Mouse (Mus musculus): ENCODE data around the gene Gm11361. TPM values are rescaled to one million over a fixed set of nuclear protein-coding genes. Genes with fewer than 3 reads are reported as not detected.
A peak's percentile ranks its signal among the peaks of the same experiment; 100 is the strongest.

Gene Gm11361
- 2.6 and 5.4 TPM in 2 replicates for polyA plus RNA-seq (2016; fragmentation: Nextera tagmentation; extraction: Ambion mirVana)

- H3K27ac ChIP-seq = no peak within 1 kb of the TSS
- H3K4me3 ChIP-seq = no peak within 1 kb of the TSS
- H3K4me1 ChIP-seq = no peaks in the 10 kb centered on the region
- H3K27me3 ChIP-seq (ENCODE audit: low read depth, poor library complexity, severe bottlenecking) = no peaks in the 10 kb centered on the region
- 99% methylated on average over 3 of the region's 3 CpGs for WGBS
- H3K36me3 ChIP-seq = no peaks in the 10 kb centered on the region
- H3K9me3 ChIP-seq (replicated peaks) = no peaks in the 10 kb centered on the region
- no peak for DNase-seq (ENCODE audit: low spot score)
These were observed at the start of gene Gm11361 for GRCm38 (mm10) chr13:28257228-28257627. Gene Gm11361, plus strand, starts transcription at chr13:28257528.

GRCm38 (mm10) chr13:28264399-28264798 lies 7.1 kb downstream of the Gm11361 start:
- Histone ChIP-seq H3K27ac (no peak overlapping the region), H3K4me1 (no peaks in the 10 kb centered on the region), H3K4me3 (no peak overlapping the region), H3K9me3 (replicated peaks) (no peaks in the 10 kb centered on the region), H3K36me3 (no peaks in the 10 kb centered on the region), H3K27me3 (ENCODE audit: low read depth, poor library complexity, severe bottlenecking) (no peaks in the 10 kb centered on the region)
- 34% methylated on average over 1 of the region's 1 CpGs for WGBS
- no peak for DNase-seq (ENCODE audit: low spot score)

- 93% methylated on average over 3 of the region's 3 CpGs for WGBS
These were observed 30.0 kb downstream of the Gm11361 start for GRCm38 (mm10) chr13:28287368-28287767.

GRCm38 (mm10) chr13:28294272-28294671 lies 36.9 kb downstream of the Gm11361 start:
- no peak for DNase-seq (ENCODE audit: low spot score)
- Histone ChIP-seq H3K36me3 (no peaks in the 10 kb centered on the region), H3K4me1 (peaks cover 19% of the 10 kb centered on the region), H3K27me3 (ENCODE audit: low read depth, poor library complexity, severe bottlenecking) (no peaks in the 10 kb centered on the region), H3K9me3 (replicated peaks) (no peaks in the 10 kb centered on the region), H3K27ac (peak overlapping the region; percentile 50; the same call in 1 of the 2 replicates), H3K4me3 (no peak overlapping the region)
- WGBS = 84% methylated on average over 4 of the region's 4 CpGs

More at GRCm38 (mm10) chr13:28287368-28287767, 30.0 kb downstream of the Gm11361 start:
- Histone ChIP-seq H3K27me3 (ENCODE audit: low read depth, poor library complexity, severe bottlenecking) (no peaks in the 10 kb centered on the region), H3K4me1 (no peaks in the 10 kb centered on the region), H3K36me3 (no peaks in the 10 kb centered on the region), H3K9me3 (replicated peaks) (no peaks in the 10 kb centered on the region), H3K4me3 (no peak overlapping the region), H3K27ac (no peak overlapping the region)
- no peak for DNase-seq (ENCODE audit: low spot score)

- H3K27ac ChIP-seq = peak overlapping the region; percentile 50; the same call in 1 of the 2 replicates
- DNase-seq (ENCODE audit: low spot score) = no peak
- 13% methylated on average over 3 of the region's 3 CpGs for WGBS
- no peaks in the 10 kb centered on the region for H3K9me3 ChIP-seq (replicated peaks)
- H3K4me1 ChIP-seq = peaks cover 19% of the 10 kb centered on the region
- no peaks in the 10 kb centered on the region for H3K36me3 ChIP-seq
- no peak overlapping the region for H3K4me3 ChIP-seq
- no peaks in the 10 kb centered on the region for H3K27me3 ChIP-seq (ENCODE audit: low read depth, poor library complexity, severe bottlenecking)
These were observed 37.5 kb downstream of the Gm11361 start for GRCm38 (mm10) chr13:28294757-28295361.

- no peak for DNase-seq (ENCODE audit: low spot score)
- Histone ChIP-seq H3K27ac (no peak overlapping the region), H3K4me1 (peaks cover 19% of the 10 kb centered on the region), H3K36me3 (no peaks in the 10 kb centered on the region), H3K9me3 (replicated peaks) (no peaks in the 10 kb centered on the region), H3K4me3 (no peak overlapping the region), H3K27me3 (ENCODE audit: low read depth, poor library complexity, severe bottlenecking) (no peaks in the 10 kb centered on the region)
- 70% methylated on average over 5 of the region's 5 CpGs for WGBS
These were observed 38.2 kb downstream of the Gm11361 start for GRCm38 (mm10) chr13:28295492-28295891.

- Histone ChIP-seq H3K9me3 (replicated peaks) (no peaks in the 10 kb centered on the region), H3K4me3 (no peak overlapping the region), H3K27me3 (ENCODE audit: low read depth, poor library complexity, severe bottlenecking) (no peaks in the 10 kb centered on the region), H3K27ac (no peak overlapping the region), H3K4me1 (peaks cover 19% of the 10 kb centered on the region), H3K36me3 (no peaks in the 10 kb centered on the region)
- no peak for DNase-seq (ENCODE audit: low spot score)
- 97% methylated on average over 2 of the region's 2 CpGs for WGBS
These were observed 39.8 kb downstream of the Gm11361 start for GRCm38 (mm10) chr13:28297098-28297497.

- Histone ChIP-seq H3K36me3 (no peaks in the 10 kb centered on the region), H3K27me3 (ENCODE audit: low read depth, poor library complexity, severe bottlenecking) (no peaks in the 10 kb centered on the region), H3K4me1 (peaks cover 19% of the 10 kb centered on the region), H3K9me3 (replicated peaks) (no peaks in the 10 kb centered on the region), H3K4me3 (no peak overlapping the region), H3K27ac (no peak overlapping the region)
- no peak for DNase-seq (ENCODE audit: low spot score)
- WGBS = 85% methylated on average over 2 of the region's 2 CpGs
These were observed 40.2 kb downstream of the Gm11361 start for GRCm38 (mm10) chr13:28297577-28297976.

Other genes starting within 250 kb of the Gm11361 start
- gene Prl4a1, start 241.3 kb upstream of the Gm11361 start, polyA plus RNA-seq (2016; fragmentation: Nextera tagmentation; extraction: Ambion mirVana) = not detected in 2 replicates
- not detected in 2 replicates for gene Prl5a1, start 115.0 kb upstream of the Gm11361 start, polyA plus RNA-seq (2016; fragmentation: Nextera tagmentation; extraction: Ambion mirVana)